In genomic region chr2:31455418-31455817, GRCm38 (mm10) we compare ENCODE assay signal across 17 mouse cellular contexts. TPM values are rescaled to one million over a fixed set of nuclear protein-coding genes. Genes with fewer than 3 reads are reported as not detected.
DNase-seq lines count a peak whose midpoint lies in the region; ATAC-seq and TF ChIP-seq lines count a peak whose summit lies in the region.
"Had no signal": no experiment of that assay in that cellular context is flagged by ENCODE, and none has a peak within 500 bp of the region (broad histone marks: within the 10 kb centered on the region; RNA-seq: fewer than 3 reads in every experiment).

No protein-coding gene starts in this region.

- H3K27me3 ChIP-seq in heart, embryonic 15.5 days, result peaks cover 28% of the 10 kb centered on the region
- H3K27me3 ChIP-seq in heart, embryonic 11.5 days (ENCODE audit: control insufficient read depth, insufficient read depth, low read length), result peaks cover 36% of the 10 kb centered on the region
- H3K27me3 ChIP-seq in E14TG2a.4 (ENCODE audit: insufficient read depth, low read length), result peaks cover 46% of the 10 kb centered on the region
- no peaks in the 10 kb centered on the region for H3K27me3 ChIP-seq in myocyte (ENCODE audit: control insufficient read depth, insufficient read depth, insufficient read length)

- H3K27ac ChIP-seq in heart, embryonic 15.5 days, result peak overlapping the region; percentile 87; the same call in 1 of the 2 replicates
- no peak overlapping the region for H3K27ac ChIP-seq in heart, embryonic 11.5 days (ENCODE audit: low read depth, low read length)
- H3K27ac ChIP-seq: embryonic facial prominence, embryonic 10.5 days; liver, embryonic 12.5 days had no signal

- WGBS in heart, embryonic 15.5 days, result 67% methylated on average over 7 of the region's 7 CpGs
- 80% methylated on average over 7 of the region's 7 CpGs for WGBS in heart, embryonic 11.5 days (ENCODE audit: insufficient replicate concordance)

- no peak for ATAC-seq in heart, embryonic 15.5 days (replicated peaks; ENCODE audit: insufficient number of reproducible peaks, insufficient read depth, low FRiP score, low read depth)
- ATAC-seq in heart, embryonic 11.5 days (replicated peaks; ENCODE audit: insufficient number of reproducible peaks, low FRiP score, low TSS enrichment), result no peak
- ATAC-seq in granulocyte monocyte progenitor cell, adult 5-6 weeks (replicated peaks; ENCODE audit: poor library complexity, severe bottlenecking), result no peak
- ATAC-seq: forebrain, postnatal 0 days; liver, embryonic 12.5 days; lung, postnatal 0 days had no signal

- no peaks in the 10 kb centered on the region for H3K36me3 ChIP-seq in heart, embryonic 15.5 days
- no peaks in the 10 kb centered on the region for H3K36me3 ChIP-seq in heart, embryonic 11.5 days (ENCODE audit: control insufficient read depth, insufficient read depth, low read length)
- H3K36me3 ChIP-seq in E14TG2a.4 (ENCODE audit: insufficient read depth, low read length), result peaks cover 5% of the 10 kb centered on the region
- H3K36me3 ChIP-seq in myocyte (ENCODE audit: control insufficient read depth, insufficient read depth), result no peaks in the 10 kb centered on the region
- H3K36me3 ChIP-seq: embryonic facial prominence, embryonic 10.5 days; liver, embryonic 12.5 days had no signal

- H3ac ChIP-seq in myocyte (ENCODE audit: control insufficient read depth, insufficient read length), result no peak overlapping the region

- no peak overlapping the region for H3K9ac ChIP-seq in heart, embryonic 15.5 days
- no peak overlapping the region for H3K9ac ChIP-seq in heart, embryonic 11.5 days (ENCODE audit: low read depth, low read length)
- H3K9ac ChIP-seq: forebrain, postnatal 0 days; liver, embryonic 12.5 days had no signal

- TF ChIP-seq CTCF in E14TG2a.4 (conservative IDR thresholded peaks at IDR 0.05; ENCODE audit: low read length), result no peak

- H3K79me2 ChIP-seq in myocyte (ENCODE audit: control insufficient read depth, insufficient read depth), result no peaks in the 10 kb centered on the region

- TF ChIP-seq POLR2A in myocyte (IDR thresholded peaks at IDR 0.05; ENCODE audit: insufficient read length, low read depth), result no peak

- no peak overlapping the region for H3K4me3 ChIP-seq in heart, embryonic 15.5 days
- H3K4me3 ChIP-seq in heart, embryonic 11.5 days (ENCODE audit: low read depth, low read length), result no peak overlapping the region
- peak overlapping the region; percentile 73 for H3K4me3 ChIP-seq in E14TG2a.4 (replicated peaks; ENCODE audit: low read length)
- H3K4me3 ChIP-seq in myocyte, result peak overlapping the region; percentile 9
- H3K4me3 ChIP-seq: embryonic facial prominence, embryonic 10.5 days; erythroblast, embryonic 14.5 days; liver, embryonic 12.5 days had no signal

- 0 out of 2 replicates have a peak overlapping the region, but pooled peaks have one; percentile 6 for H3K4me2 ChIP-seq in heart, embryonic 15.5 days
- no peak overlapping the region for H3K4me2 ChIP-seq in heart, embryonic 11.5 days
- peak overlapping the region; percentile 62 for H3K4me2 ChIP-seq in myocyte (ENCODE audit: low read depth)
- H3K4me2 ChIP-seq: liver, embryonic 12.5 days had no signal

- DNase-seq in 3134 (ENCODE audit: extremely low read depth, insufficient read length, low spot score), result peak; percentile 53
- DNase-seq in layer of hippocampus, postnatal 25 days (ENCODE audit: extremely low spot score in 1 of 2, low spot score in 1 of 2), result no peak
- DNase-seq: cerebellum, adult 11 months; cerebellum, postnatal 36 days; forebrain, postnatal 0 days; gastrocnemius, postnatal 36 days; kidney, adult 18-20 months; thymus, postnatal 4 days had no signal

- H3K9me3 ChIP-seq in heart, embryonic 15.5 days (replicated peaks), result no peaks in the 10 kb centered on the region
- no peaks in the 10 kb centered on the region for H3K9me3 ChIP-seq in heart, embryonic 11.5 days (replicated peaks; ENCODE audit: control insufficient read depth, low read length)
- no peaks in the 10 kb centered on the region for H3K9me3 ChIP-seq in E14TG2a.4 (ENCODE audit: low read length)
- H3K9me3 ChIP-seq: embryonic facial prominence, embryonic 10.5 days; liver, embryonic 12.5 days had no signal

- H3K4me1 ChIP-seq in heart, embryonic 15.5 days (replicated peaks), result peaks cover 50% of the 10 kb centered on the region
- peaks cover 23% of the 10 kb centered on the region for H3K4me1 ChIP-seq in heart, embryonic 11.5 days (ENCODE audit: control insufficient read depth, insufficient read depth, low read length)
- H3K4me1 ChIP-seq in E14TG2a.4 (replicated peaks; ENCODE audit: low read depth, low read length), result peaks cover 90% of the 10 kb centered on the region

TF ChIP-seq in myocyte, 11 proteins besides CTCF, POLR2A, EP300 and RAD21:
- TF ChIP-seq CEBPB (IDR thresholded peaks at IDR 0.05; ENCODE audit: insufficient read depth, poor library complexity, severe bottlenecking), result no peak

RNA-seq across cellular contexts. Expression of gene Ass1, which starts 14.6 kb away (rescaled TPM):
- polyA plus RNA-seq in heart, embryonic 15.5 days (2015; fragmentation: Nextera tagmentation; extraction: Ambion mirVana), result 7.7 and 15.5 TPM in 2 replicates
- polyA plus RNA-seq in heart, embryonic 11.5 days (2014; fragmentation: Nextera tagmentation; extraction: Ambion mirVana), result 8.8 and 9.0 TPM in 2 replicates
- 71.5 TPM for polyA plus RNA-seq in myocyte (2012; fragmentation: generic; extraction: Trizol)
- 10 to 100 TPM; 17.7 to 20.8 TPM for total RNA-seq in layer of hippocampus, postnatal 25 days (2021)
- total RNA-seq in granulocyte monocyte progenitor cell, adult 5-6 weeks (2014; fragmentation: Nextera tagmentation), result 148 and 162 TPM in 2 replicates
- total RNA-seq in granulocyte monocyte progenitor cell, adult 5-6 weeks (2017), result 115 and 128 TPM in 2 replicates

Comparison
In these comparisons a context has a peak if more than half of its experiments do, and no peak if none do; other contexts are left out.
1. H3K4me3 ChIP-seq: peak in E14TG2a.4 (single experiment) and myocyte (single experiment); none in heart, embryonic 15.5 days (single experiment) and heart, embryonic 11.5 days (single experiment).